Mouse (Mus musculus): ENCODE results near the gene Epb41l4b. TPM values are rescaled to one million over a fixed set of nuclear protein-coding genes. Genes with fewer than 3 reads are reported as not detected.

Epb41l4b gene
- polyA plus RNA-seq, 1 experiment from 2014 or later, result 10.3 TPM

- DNase-seq (ENCODE audit: low spot score), result peak; percentile 74
- H3K9ac ChIP-seq (replicated peaks; ENCODE audit: low read depth), result no peak overlapping the region
- H3K27me3 ChIP-seq (replicated peaks; ENCODE audit: insufficient read depth, low read length), result no peaks in the 10 kb centered on the region
- no peaks in the 10 kb centered on the region for H3K4me1 ChIP-seq (ENCODE audit: insufficient read depth, low read depth, low read length)
- H3K4me2 ChIP-seq (replicated peaks; ENCODE audit: low read depth, low read length), result no peak overlapping the region
- 28% methylated on average over 4 of the region's 4 CpGs for WGBS
- H3K9me3 ChIP-seq (ENCODE audit: low read length), result no peaks in the 10 kb centered on the region
- no peak overlapping the region for H3K27ac ChIP-seq (ENCODE audit: low read length)
- ATAC-seq, result peak; percentile 37
- H3K36me3 ChIP-seq (ENCODE audit: insufficient read depth, low read length), result no peaks in the 10 kb centered on the region
- H3K4me3 ChIP-seq (ENCODE audit: low read depth, low read length), result no peak overlapping the region
- TF ChIP-seq EP300 (IDR thresholded peaks at IDR 0.05) (no peak), CTCF (IDR thresholded peaks at IDR 0.05) (peak; percentile 91)
Measured at GRCm38 (mm10) chr4:57065273-57065672, 78.0 kb downstream of the Epb41l4b start.

DNA sequence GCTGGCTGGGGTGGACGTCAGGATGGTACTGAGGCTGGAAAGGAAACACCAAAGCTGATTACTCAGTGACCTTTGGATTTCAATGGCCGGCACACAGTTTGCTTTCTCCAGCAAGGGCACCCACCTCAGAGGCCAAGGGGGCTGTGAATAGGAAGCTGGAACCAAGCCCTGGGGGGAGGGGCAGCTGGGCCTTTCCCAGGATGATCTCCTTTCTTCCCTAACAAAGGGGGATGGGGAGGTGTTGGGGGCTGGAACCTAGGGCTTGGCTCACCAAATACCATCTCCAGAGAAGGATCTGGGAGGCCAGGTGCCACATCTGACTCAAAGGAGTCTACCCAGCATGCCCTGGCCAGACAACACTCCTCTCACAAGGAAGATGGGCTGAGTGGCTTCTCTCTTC lies 78.4 kb downstream of the Epb41l4b start:
- Histone ChIP-seq H3K36me3 (ENCODE audit: insufficient read depth, low read length) (no peaks in the 10 kb centered on the region), H3K27me3 (replicated peaks; ENCODE audit: insufficient read depth, low read length) (no peaks in the 10 kb centered on the region), H3K4me2 (replicated peaks; ENCODE audit: low read depth, low read length) (no peak overlapping the region), H3K4me3 (ENCODE audit: low read depth, low read length) (no peak overlapping the region), H3K4me1 (ENCODE audit: insufficient read depth, low read depth, low read length) (no peaks in the 10 kb centered on the region), H3K9ac (replicated peaks; ENCODE audit: low read depth) (no peak overlapping the region), H3K9me3 (ENCODE audit: low read length) (no peaks in the 10 kb centered on the region), H3K27ac (ENCODE audit: low read length) (no peak overlapping the region)
- no peak for ATAC-seq
- no peak for TF ChIP-seq CTCF (IDR thresholded peaks at IDR 0.05)
- TF ChIP-seq EP300 (IDR thresholded peaks at IDR 0.05), result no peak
- no peak for DNase-seq (ENCODE audit: low spot score)
- 31% methylated on average over 2 of the region's 2 CpGs for WGBS

DNA sequence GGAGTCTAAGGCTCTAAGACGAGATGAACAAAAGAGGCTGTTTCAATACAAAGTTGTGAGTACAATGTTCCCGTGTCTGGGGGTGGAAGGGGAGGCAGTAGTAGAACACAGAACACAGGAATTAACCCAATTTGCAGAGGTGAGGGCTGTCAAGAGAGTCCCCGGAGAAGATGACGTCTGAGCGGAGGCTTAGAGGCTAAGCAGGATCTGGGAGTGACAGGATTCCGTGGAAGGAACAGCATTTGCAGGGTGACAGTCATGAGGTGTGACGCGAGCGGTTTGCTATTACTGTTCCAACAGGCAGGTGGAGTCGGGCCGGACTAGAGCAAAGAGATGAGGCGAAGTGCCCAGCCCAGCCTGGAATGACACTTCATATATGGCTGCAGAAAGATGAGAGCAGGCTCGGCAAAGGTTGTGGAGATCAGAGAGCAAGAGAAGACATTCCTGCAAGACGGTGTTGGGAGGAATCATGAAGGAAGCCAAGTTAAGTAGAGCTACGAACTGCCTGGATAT lies 82.9 kb downstream of the Epb41l4b start:
- H3K27ac ChIP-seq (ENCODE audit: low read length), result no peak overlapping the region
- DNase-seq (ENCODE audit: low spot score), result no peak

DNA sequence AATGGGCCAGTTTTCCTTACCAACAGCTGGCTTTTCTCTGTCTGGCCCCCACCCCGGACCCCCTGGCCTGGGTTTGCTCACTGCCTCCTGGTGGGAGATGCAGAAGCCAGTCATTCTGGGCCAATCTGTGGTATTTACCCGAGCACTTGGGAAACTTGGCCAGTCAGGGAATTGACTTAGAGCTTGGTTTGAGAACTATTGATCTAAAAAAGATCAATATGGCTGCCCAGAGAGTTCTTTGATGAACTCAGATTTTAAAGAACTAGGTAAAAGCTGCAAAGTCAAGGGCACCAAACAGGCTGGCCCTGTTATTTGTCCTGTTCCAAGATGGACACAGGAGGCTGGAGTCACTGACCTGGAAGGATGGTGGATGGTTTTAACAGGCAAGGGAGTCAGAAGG lies 84.6 kb downstream of the Epb41l4b start:
- TF ChIP-seq CTCF (IDR thresholded peaks at IDR 0.05) (no peak), EP300 (IDR thresholded peaks at IDR 0.05) (no peak)
- no peaks in the 10 kb centered on the region for H3K27me3 ChIP-seq (replicated peaks; ENCODE audit: insufficient read depth, low read length)
- no peaks in the 10 kb centered on the region for H3K4me1 ChIP-seq (ENCODE audit: insufficient read depth, low read depth, low read length)
- no peak overlapping the region for H3K27ac ChIP-seq (ENCODE audit: low read length)
- H3K4me3 ChIP-seq (ENCODE audit: low read depth, low read length), result no peak overlapping the region
- ATAC-seq (no peak), DNase-seq (ENCODE audit: low spot score) (no peak)
- no peak overlapping the region for H3K4me2 ChIP-seq (replicated peaks; ENCODE audit: low read depth, low read length)
- no peaks in the 10 kb centered on the region for H3K36me3 ChIP-seq (ENCODE audit: insufficient read depth, low read length)
- 69% methylated on average over 2 of the region's 2 CpGs for WGBS
- H3K9ac ChIP-seq (replicated peaks; ENCODE audit: low read depth), result no peak overlapping the region
- no peaks in the 10 kb centered on the region for H3K9me3 ChIP-seq (ENCODE audit: low read length)

More for the DNA sequence above, 82.9 kb downstream of the Epb41l4b start:
- H3K36me3 ChIP-seq (ENCODE audit: insufficient read depth, low read length), result no peaks in the 10 kb centered on the region
- no peaks in the 10 kb centered on the region for H3K9me3 ChIP-seq (ENCODE audit: low read length)
- H3K27me3 ChIP-seq (replicated peaks; ENCODE audit: insufficient read depth, low read length), result no peaks in the 10 kb centered on the region
- WGBS, result 64% methylated on average over 15 of the region's 15 CpGs
- H3K4me2 ChIP-seq (replicated peaks; ENCODE audit: low read depth, low read length), result no peak overlapping the region
- no peak for ATAC-seq
- TF ChIP-seq EP300 (IDR thresholded peaks at IDR 0.05) (no peak), CTCF (IDR thresholded peaks at IDR 0.05) (peak; percentile 23; the same call in 1 of the 2 replicates)
- H3K4me1 ChIP-seq (ENCODE audit: insufficient read depth, low read depth, low read length), result no peaks in the 10 kb centered on the region
- no peak overlapping the region for H3K9ac ChIP-seq (replicated peaks; ENCODE audit: low read depth)
- H3K4me3 ChIP-seq (ENCODE audit: low read depth, low read length), result no peak overlapping the region

- Histone ChIP-seq H3K9me3 (ENCODE audit: low read length) (no peaks in the 10 kb centered on the region), H3K27ac (ENCODE audit: low read length) (no peak overlapping the region), H3K36me3 (ENCODE audit: insufficient read depth, low read length) (no peaks in the 10 kb centered on the region), H3K27me3 (replicated peaks; ENCODE audit: insufficient read depth, low read length) (no peaks in the 10 kb centered on the region), H3K9ac (replicated peaks; ENCODE audit: low read depth) (no peak overlapping the region), H3K4me3 (ENCODE audit: low read depth, low read length) (no peak overlapping the region), H3K4me1 (ENCODE audit: insufficient read depth, low read depth, low read length) (no peaks in the 10 kb centered on the region), H3K4me2 (replicated peaks; ENCODE audit: low read depth, low read length) (no peak overlapping the region)
- DNase-seq (ENCODE audit: low spot score) (no peak), ATAC-seq (no peak)
- 91% methylated on average over 4 of the region's 4 CpGs for WGBS
- TF ChIP-seq EP300 (IDR thresholded peaks at IDR 0.05), result no peak
Measured at GRCm38 (mm10) chr4:57057637-57058036, 85.6 kb downstream of the Epb41l4b start.

DNA sequence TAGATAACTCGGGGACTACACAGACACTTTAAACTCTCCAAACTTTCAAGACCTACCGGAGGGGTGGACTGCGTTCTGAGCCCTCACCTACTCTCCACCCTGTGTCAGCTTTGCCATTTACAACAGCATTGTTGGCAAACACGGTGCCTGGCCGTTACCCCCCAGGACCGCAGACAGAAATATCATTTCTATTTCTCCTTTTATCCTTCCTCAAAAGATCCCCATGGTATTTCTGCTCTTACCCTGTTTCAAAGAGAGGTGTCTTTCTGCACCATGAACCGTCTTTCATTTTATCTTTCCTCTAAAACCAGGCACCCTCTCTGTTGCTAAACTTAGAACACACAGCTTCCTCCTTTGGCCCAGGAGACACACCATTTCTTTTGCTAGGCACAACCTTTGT lies 87.6 kb downstream of the Epb41l4b start:
- no peak for DNase-seq (ENCODE audit: low spot score)
- Histone ChIP-seq H3K4me3 (ENCODE audit: low read depth, low read length) (no peak overlapping the region), H3K27ac (ENCODE audit: low read length) (no peak overlapping the region), H3K9me3 (ENCODE audit: low read length) (no peaks in the 10 kb centered on the region), H3K9ac (replicated peaks; ENCODE audit: low read depth) (no peak overlapping the region), H3K4me2 (replicated peaks; ENCODE audit: low read depth, low read length) (no peak overlapping the region), H3K36me3 (ENCODE audit: insufficient read depth, low read length) (no peaks in the 10 kb centered on the region), H3K27me3 (replicated peaks; ENCODE audit: insufficient read depth, low read length) (no peaks in the 10 kb centered on the region), H3K4me1 (ENCODE audit: insufficient read depth, low read depth, low read length) (no peaks in the 10 kb centered on the region)
- no peak for ATAC-seq
- no peak for TF ChIP-seq EP300 (IDR thresholded peaks at IDR 0.05)
- TF ChIP-seq CTCF (IDR thresholded peaks at IDR 0.05), result no peak
- WGBS, result 46% methylated on average over 7 of the region's 7 CpGs

Data from lung, postnatal 0 days (tissue).